Mouse (Mus musculus) left cerebral cortex, postnatal 4 days (tissue): ENCODE data around the gene Dnajc12. TPM values are rescaled to one million over a fixed set of nuclear protein-coding genes. Genes with fewer than 3 reads are reported as not detected.
A peak's percentile ranks its signal among the peaks of the same experiment; 100 is the strongest.
"Not testable (repeated sequence)": the region's sequence is repeated elsewhere in the genome, so short reads cannot be mapped to it uniquely, and the experiment has no call there.

Experiments used
- DNase-seq: peaks from one replicate; pipeline ENCODE4 v3.0.0-alpha.2; 2022
- intact Hi-C: fragments of 180-260 bp; cut with DNase I; formaldehyde crosslinking; loops from one replicate; pipeline ENCODE4 v1.15.1; 2025
- total RNA-seq, 2 experiments: library from RNA; stranded (reverse); gene quantifications; 2 replicates each; pipeline ENCODE4 v1.2.3; 2021

Gene Dnajc12
- 1 to 10 TPM; 5.5 to 6.9 TPM for total RNA-seq

- peak; percentile 85 for DNase-seq
- intact Hi-C loops, result no loop called here
Measured at GRCm38 (mm10) chr10:63382372-63383279, at the start of gene Dnajc12. Gene Dnajc12 (plus strand): TSS chr10:63382443.

GRCm38 (mm10) chr10:63336901-63337300 lies 45.3 kb upstream of the Dnajc12 start:
- no peak for DNase-seq
- intact Hi-C loops, result loop anchor here (5.0 kb wide), 1 partner anchor 40 kb away; no protein-coding TSS in a partner anchor

GRCm38 (mm10) chr10:63337326-63337725 lies 44.9 kb upstream of the Dnajc12 start:
- no peak for DNase-seq
- intact Hi-C loops, result loop anchor here (5.0 kb wide), 1 partner anchor 40 kb away; no protein-coding TSS in a partner anchor

DNA sequence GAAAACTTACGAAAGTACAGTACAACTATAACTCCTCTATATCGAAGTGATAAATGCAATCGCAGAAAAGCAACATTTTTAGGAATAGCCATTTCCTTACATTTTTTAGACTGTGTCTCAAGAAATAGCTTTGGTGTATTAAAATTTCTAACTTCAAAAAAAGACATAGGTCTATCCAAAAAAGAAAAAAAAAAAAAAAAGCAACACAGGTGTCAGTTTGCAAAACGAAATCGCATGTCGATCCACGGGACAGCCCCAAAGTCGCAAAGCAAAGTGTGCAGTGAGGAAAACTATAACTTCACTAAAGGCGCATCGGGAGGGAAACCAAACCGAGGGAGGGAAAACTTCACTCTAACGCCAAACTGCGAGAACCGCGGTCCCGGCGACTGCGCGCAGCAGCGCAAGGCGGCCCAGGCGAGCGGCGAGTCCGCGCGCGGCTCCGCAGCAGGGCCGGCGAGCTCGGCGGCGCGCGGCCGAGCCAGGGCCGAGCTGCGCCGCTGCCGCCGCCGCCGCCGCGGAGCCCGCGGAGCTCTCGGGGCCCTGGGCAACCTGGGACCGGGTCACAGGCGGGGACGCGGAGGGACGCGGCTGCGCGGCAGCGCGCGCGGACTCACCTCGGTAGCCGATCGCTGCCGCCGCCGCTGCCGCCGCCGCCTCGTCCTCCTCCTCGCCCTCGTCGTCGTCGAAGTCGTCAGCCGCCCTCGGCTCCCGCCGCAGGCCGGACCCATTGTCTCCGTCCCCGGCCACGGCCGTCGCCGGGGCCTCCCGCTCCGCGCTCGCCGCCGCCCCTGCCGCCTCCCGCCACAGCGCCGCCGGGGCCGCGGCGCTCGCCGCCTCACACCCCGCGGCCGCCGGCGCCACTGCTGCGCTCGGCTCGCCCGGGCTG lies 44.0 kb upstream of the Dnajc12 start:
- intact Hi-C loops, result loop anchor here (5.0 kb wide), 1 partner anchor 39 kb away; no protein-coding TSS in a partner anchor
- peak; percentile 59 for DNase-seq

DNA sequence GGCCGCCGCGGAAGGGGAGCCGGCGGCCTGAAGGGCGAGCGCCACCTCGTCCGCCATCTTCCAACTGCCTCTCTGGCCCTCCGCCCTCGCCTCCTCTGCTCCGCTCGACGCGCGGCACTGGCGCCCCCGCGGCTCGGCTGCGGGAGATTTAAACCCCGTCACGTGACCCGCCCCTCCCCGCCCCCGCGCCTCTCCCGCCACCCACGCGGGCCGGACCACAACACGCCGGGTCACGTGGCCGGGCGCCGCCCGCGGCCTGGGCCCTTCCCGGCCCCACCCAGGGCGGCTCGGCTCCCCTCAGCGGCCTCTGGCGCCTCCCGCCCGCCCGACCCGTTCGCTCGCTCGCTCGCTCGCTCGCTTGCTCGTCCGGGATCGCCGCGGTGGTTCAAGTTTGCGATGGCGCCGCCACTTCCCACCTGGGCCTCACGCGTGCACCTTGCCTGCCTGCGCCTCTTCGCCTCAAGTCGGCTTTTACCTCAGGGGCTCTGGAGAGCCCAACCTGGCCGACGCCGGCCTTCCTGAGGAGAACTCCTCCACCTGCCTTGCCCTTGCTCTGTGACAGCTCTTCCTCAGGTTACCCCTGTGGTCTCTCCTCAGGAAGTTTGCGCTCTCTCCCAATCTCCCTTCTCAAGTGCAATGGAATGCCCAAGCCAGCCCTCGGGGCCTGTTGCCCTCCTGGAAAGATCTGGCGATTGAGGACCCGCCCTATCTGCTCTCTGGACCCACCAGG lies 43.2 kb upstream of the Dnajc12 start:
- DNase-seq, result peak; percentile 93
- intact Hi-C loops, result loop anchor here (5.0 kb wide), 1 partner anchor 38 kb away; no protein-coding TSS in a partner anchor

- intact Hi-C loops, result no loop called here
- no peak for DNase-seq
Measured at GRCm38 (mm10) chr10:63341351-63341750, 40.9 kb upstream of the Dnajc12 start.

- intact Hi-C loops, result no loop called here
- no peak for DNase-seq
Measured at GRCm38 (mm10) chr10:63344751-63345150, 37.5 kb upstream of the Dnajc12 start.

GRCm38 (mm10) chr10:63348291-63348690 lies 34.0 kb upstream of the Dnajc12 start:
- DNase-seq, result no peak
- intact Hi-C loops, result no loop called here

DNA sequence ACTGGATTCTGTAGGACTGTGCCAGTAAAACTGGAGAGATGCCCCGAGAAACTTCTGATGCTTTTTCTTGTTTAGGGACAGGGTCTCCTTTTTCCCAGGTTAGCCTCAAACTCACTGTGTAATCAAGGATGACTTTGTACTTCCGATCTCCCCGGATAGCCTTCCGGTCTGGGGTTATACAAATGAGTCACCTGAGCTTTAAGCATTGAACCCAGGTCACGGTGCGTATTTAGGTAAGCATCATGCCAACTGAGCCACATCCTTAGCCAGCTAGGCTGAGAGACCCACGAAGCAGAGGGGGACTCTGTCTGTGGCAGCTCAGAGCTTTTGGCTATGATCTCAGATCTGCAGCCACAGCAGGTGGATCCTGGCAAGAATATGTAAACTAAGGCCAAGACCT lies 31.6 kb upstream of the Dnajc12 start:
- intact Hi-C loops, result no loop called here

GRCm38 (mm10) chr10:63351099-63351498 lies 31.1 kb upstream of the Dnajc12 start:
- intact Hi-C loops, DNase-seq: not testable (repeated sequence)

More for the DNA sequence above, 31.6 kb upstream of the Dnajc12 start:
- no peak for DNase-seq

DNA sequence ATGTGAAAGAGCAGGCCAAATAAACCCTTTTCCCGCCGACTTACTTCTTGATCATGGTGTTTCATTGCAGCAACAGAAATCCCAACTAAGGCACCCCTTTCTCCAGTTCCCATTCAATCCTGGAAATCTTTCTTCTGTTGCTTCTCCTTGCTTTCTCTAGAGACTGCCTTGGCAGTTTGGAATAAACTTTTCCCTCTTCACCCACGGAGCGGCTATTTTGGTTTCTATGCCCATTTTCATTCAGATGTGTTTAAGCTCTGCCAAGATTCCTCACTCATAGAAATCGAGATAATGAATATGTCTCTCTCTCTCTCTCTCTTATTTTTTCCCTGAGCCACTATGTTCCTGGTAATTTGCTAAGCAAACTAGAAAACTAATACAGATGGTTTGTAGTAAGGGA lies 30.1 kb upstream of the Dnajc12 start:
- intact Hi-C loops, result no loop called here
- DNase-seq, result no peak

DNA sequence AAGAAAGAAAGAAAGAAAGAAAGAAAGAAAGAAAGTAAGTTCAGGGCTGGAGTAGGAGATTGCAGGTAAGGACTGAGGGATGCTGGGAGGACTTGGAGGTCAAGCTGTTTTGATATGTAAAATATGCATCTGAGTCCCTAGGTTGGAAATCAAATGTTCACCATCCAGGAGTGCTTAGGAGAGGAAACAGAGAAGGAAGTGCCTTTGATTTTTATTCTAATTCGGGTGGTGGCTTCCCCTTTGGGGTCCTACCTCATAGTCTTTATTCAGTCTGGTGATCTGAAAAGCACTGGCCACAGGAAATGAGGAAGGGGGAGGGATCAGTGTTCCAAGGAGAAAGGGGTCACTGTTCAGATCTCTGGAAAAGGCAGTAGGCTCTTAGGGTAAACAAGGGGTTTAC lies 21.7 kb upstream of the Dnajc12 start:
- intact Hi-C loops, result no loop called here
- DNase-seq, result no peak

- DNase-seq, result no peak
Measured at GRCm38 (mm10) chr10:63365918-63366455, 16.3 kb upstream of the Dnajc12 start.

DNA sequence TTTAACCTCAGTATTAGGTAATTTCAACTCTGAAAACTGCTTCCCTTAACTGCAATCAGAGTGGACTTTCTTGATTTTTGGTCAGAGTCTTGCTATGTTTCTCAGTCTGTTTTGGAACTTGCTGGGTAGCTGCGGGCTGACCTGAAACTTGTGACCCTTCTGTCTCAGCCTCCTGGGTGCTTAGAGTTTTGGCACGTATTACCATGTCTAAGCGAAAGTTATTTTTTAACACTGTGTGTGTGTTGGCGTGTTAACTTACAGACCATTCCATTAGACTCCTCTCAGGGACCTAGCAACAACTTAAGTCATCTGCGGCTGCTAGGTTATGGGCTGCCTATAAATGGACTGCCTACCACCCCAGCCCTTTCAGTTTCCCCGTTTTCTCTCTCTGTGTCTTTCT lies 14.9 kb upstream of the Dnajc12 start:
- intact Hi-C loops, result no loop called here

More at GRCm38 (mm10) chr10:63365918-63366455, 16.3 kb upstream of the Dnajc12 start:
- intact Hi-C loops, result no loop called here

DNA sequence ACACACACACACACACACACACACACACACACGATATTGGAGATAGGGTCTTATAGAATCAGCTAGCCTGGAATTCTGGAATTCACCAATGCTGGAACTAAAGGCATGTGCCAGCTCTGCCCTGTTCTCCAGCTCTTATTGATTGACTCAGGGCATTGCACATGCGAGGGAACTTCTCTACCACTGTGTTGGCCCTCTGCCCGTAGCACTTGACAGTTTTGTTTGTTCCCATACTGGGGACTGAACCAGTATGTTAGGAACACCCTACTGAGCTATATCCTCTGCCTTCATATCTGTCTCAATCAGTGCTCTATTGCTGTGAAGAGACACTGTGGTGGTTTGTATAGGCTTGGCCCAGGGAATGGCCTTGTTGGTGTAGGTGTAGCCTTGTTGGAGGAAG lies 14.2 kb upstream of the Dnajc12 start:
- peak; percentile 5 for DNase-seq
- intact Hi-C loops, result no loop called here

More for the DNA sequence above, 14.9 kb upstream of the Dnajc12 start:
- no peak for DNase-seq

DNA sequence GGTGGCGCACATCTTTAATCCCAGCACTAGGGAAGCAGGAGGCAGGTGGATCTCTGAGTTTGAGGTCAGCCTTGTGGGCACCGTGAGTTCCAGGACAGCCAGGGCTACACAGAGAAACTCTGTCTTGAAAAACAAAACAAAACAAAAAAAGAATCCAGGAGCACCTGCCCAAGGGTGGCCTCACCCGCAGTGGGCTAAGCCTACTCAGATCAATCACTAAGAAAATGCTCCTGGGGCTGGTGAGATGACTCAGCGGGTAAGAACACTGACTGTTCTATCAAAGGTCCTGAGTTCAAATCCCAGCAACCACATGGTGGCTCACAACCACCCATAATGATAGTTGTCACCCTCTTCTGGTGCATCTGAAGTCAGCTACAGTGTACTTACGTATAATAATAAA lies 5.9 kb upstream of the Dnajc12 start:
- DNase-seq, result no peak

DNA sequence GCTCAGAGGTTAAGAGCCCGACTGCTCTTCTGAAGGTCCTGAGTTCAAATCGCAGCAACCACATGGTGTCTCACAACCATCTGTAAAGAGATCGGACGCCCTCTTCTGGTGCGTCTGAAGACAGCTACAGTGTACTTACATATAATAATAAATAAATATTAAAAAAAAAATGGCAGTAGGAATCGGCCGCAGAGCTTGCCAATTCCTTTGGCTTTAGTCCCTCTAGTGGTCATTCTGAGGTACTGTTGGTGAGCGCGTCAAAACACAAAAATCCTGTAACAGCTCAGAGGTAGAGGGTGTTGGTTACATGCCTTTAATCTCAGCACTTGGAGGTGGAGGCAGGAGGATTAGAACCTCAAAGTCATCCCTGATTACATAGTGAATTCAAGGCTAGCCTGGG lies 4.8 kb upstream of the Dnajc12 start:
- DNase-seq, result peak; percentile 37
- intact Hi-C loops, result loop anchor here (5.0 to 10.0 kb wide), 2 partner anchors 40 to 223 kb away; no protein-coding TSS in a partner anchor

More for the DNA sequence above, 5.9 kb upstream of the Dnajc12 start:
- intact Hi-C loops, result loop anchor here (5.0 to 10.0 kb wide), 2 partner anchors 39 to 222 kb away; no protein-coding TSS in a partner anchor

DNA sequence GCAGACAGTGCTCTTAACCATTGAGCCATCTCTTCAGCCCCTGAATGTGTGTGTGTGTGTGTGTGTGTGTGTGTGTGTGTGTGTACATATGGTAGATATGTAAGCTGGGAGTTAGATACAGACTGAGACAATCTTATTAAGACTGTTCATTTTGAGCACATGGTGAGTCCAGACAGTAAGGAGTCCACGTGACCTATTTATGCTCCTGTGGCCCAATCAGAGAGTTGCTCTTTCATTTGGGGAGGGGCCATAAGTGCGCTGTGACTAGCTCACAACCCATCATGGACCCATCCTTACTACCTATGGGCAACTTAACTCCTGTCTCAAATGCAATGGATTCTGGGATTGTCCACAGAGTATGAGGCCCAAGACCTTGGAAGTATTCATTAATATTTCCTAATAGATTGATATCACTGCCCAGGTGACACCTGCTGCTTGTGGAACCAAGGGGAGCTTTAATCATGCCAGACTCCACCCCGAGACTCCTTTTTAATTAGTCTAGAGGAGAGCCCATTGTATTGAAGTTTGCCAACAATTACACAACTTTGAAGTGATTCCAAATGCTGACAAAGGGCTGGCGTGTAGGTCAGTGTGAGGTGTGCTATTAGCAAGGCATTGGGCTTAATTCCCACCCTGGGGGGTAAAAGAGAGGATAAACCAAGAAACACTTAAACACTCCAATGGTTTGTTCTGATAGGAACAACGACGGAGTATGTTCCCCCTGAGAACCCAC lies 3.1 kb upstream of the Dnajc12 start:
- intact Hi-C loops, result loop anchor here (5.0 to 10.0 kb wide), 2 partner anchors 42 to 224 kb away; no protein-coding TSS in a partner anchor
- DNase-seq, result no peak
